Mouse (Mus musculus) hindbrain, embryonic 12.5 days (tissue): ENCODE results near the gene Krt7. TPM values are rescaled to one million over a fixed set of nuclear protein-coding genes. Genes with fewer than 3 reads are reported as not detected.

Experiments used
- ATAC-seq: fragments of 200-750 bp; cut with Nextera tagmentation; 2 replicates; pipeline ENCODE4 v1.8.0; 2017; ENCODE audit warnings: moderate TSS enrichment; ENCODE audit not compliant: low FRiP score
- H3K27ac ChIP-seq: fragments of 300-500 bp; sonication (generic); 2 replicates; pipeline ENCODE4 v1.5.1; 2016; ENCODE audit warnings: mild to moderate bottlenecking
- H3K27me3 ChIP-seq: fragments of 300-500 bp; sonication (generic); 2 replicates; pipeline ENCODE4 v1.6.1; 2016; ENCODE audit warnings: mild to moderate bottlenecking
- H3K36me3 ChIP-seq: fragments of 300-500 bp; sonication (generic); 2 replicates; pipeline ENCODE4 v1.6.1; 2016; ENCODE audit warnings: mild to moderate bottlenecking
- H3K4me1 ChIP-seq: fragments of 300-500 bp; sonication (generic); 2 replicates; pipeline ENCODE4 v1.6.1; 2016
- H3K4me2 ChIP-seq: fragments of 300-500 bp; sonication (generic); replicated peaks from 2 replicates; pipeline ENCODE4 v1.6.1; 2016; ENCODE audit warnings: mild to moderate bottlenecking
- H3K4me3 ChIP-seq: fragments of 300-500 bp; sonication (generic); 2 replicates; pipeline ENCODE4 v1.5.1; 2016; ENCODE audit warnings: mild to moderate bottlenecking
- H3K9ac ChIP-seq: fragments of 300-500 bp; sonication (generic); 2 replicates; pipeline ENCODE4 v1.6.1; 2016; ENCODE audit warnings: mild to moderate bottlenecking, moderate library complexity
- H3K9me3 ChIP-seq: fragments of 300-500 bp; sonication (generic); replicated peaks from 2 replicates; pipeline ENCODE4 v1.6.1; 2016; ENCODE audit warnings: mild to moderate bottlenecking
- WGBS: fragments of 180-500 bp; shearing (Covaris S2); methylation state at CpG from one replicate; pipeline ENCODE4 v1.1.7; 2016; 5-methylcytosine and 5-hydroxymethylcytosine counted together
- polyA plus RNA-seq: library from polyadenylated mRNA; unstranded; fragments of >200 nt; fragmentation: Nextera tagmentation; extraction: Ambion mirVana; gene quantifications from 2 replicates; pipeline ENCODE4 v1.2.1, GENCODE M21; 2016

The Krt7 gene
- 8.8 and 10.5 TPM in 2 replicates for polyA plus RNA-seq

DNA sequence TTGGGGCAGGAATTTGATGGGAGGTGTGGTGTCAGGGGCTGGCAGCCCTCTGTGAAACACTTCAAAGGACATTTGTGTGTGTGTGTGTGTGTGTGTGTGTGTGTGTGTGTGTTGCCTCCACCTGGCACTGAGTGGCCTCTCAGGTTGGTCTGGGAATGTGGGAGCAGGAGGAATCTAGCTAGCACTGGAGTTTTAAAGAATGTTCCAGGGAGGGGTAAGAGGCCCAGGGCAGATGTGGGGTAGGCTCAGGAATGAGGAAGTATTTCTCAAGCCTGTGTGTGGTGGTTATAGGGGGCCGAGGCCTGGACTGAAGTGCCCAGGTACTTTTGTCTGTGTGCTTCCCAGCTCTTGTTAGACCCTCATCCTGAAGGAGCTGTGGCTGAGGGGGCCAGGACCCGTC is at the start of gene Krt7:
Krt7 (plus strand) TSS at position 269 of the 400 bp plus-strand sequence.
- Histone ChIP-seq H3K4me2 (no peak within 1 kb of the TSS), H3K4me3 (no peak within 1 kb of the TSS), H3K27me3 (peaks cover 34% of the 10 kb centered on the region), H3K27ac (no peak within 1 kb of the TSS), H3K36me3 (no peaks in the 10 kb centered on the region), H3K9me3 (no peaks in the 10 kb centered on the region), H3K4me1 (peaks cover 6% of the 10 kb centered on the region; the same call in 1 of the 2 replicates), H3K9ac (no peak within 1 kb of the TSS)
- 49% methylated on average over 2 of the region's 2 CpGs for WGBS
- ATAC-seq: no peak

DNA sequence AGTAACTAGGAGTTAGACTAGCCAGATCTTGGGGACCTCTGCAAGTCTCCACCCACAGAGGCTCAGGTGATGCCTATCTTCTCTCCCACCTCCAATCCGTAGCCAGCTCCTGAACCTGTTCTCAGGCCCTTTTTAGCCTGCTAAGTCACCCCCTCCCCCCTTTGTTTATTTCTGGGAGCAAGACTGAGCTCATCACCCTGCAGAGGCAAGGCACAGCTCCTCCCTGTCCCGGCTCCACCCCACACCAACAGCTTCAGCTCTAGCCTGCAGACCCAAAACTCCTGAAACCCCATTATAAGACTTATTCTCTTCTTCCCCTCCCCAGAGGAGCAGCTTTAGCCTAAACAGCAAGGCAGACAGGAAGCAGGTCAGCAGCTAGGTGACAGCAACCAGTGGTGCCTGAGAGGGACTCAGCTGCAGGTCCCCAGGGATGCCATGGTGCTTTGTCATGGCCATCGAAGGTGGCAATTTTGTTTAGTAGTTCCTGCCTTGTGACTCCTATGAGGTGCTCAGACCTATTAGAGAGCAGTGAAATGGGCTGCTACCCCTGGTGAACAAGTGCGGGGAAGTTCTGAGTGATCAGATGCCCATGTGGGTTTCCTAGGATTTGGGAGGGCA is 48.3 kb upstream of the Krt7 start:
- Histone ChIP-seq H3K4me2 (no peak overlapping the region), H3K9ac (no peak overlapping the region), H3K4me3 (no peak overlapping the region), H3K27ac (no peak overlapping the region), H3K27me3 (no peaks in the 10 kb centered on the region), H3K9me3 (no peaks in the 10 kb centered on the region), H3K36me3 (no peaks in the 10 kb centered on the region), H3K4me1 (no peaks in the 10 kb centered on the region)
- no peak for ATAC-seq
- 69% methylated on average over 4 of the region's 4 CpGs for WGBS

DNA sequence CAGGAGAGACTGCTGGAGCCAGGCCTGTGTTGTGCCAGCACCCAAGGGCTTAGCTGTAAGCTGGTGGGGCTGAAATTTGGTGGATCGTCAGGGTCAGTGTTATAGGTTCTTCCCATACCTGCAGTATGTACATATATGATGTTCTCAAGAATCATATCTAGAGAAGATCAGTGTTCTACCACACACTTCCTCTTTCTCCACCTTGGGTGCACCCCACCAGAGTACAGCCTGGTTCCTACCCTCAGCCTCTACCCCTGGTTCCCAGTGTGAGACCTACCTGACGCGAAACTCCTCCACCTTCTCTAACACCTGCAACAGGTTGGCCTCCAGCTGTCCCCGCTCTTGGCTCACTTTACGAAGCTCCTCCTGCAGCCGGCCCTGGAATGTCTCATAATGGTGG is 46.9 kb upstream of the Krt7 start:
- Histone ChIP-seq H3K4me2 (no peak overlapping the region), H3K4me3 (no peak overlapping the region), H3K9ac (no peak overlapping the region), H3K36me3 (no peaks in the 10 kb centered on the region), H3K4me1 (no peaks in the 10 kb centered on the region), H3K27me3 (no peaks in the 10 kb centered on the region), H3K9me3 (no peaks in the 10 kb centered on the region), H3K27ac (no peak overlapping the region)
- 83% methylated on average over 6 of the region's 6 CpGs for WGBS
- ATAC-seq: no peak

DNA sequence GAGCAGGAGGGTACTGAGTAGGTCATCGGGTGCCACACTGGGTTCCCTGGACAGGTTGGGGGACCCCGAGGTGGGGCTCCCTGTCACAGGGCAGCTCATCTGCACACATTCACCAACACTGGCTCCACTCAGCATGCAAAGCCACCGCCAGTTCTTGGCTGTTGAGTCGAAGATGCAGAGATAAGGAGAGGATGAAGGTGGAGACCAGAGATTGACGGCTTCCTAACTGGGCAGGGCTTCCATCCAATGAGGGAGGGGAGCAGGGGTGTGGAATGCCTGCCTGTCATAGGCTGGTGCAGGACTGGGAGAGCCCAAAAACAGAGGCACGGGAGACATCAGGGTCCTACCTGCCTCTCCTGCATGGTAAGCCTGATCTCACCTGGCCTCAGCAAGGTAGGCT is 46.4 kb upstream of the Krt7 start:
- H3K36me3 ChIP-seq: no peaks in the 10 kb centered on the region
- no peak overlapping the region for H3K9ac ChIP-seq
- no peak overlapping the region for H3K4me2 ChIP-seq
- ATAC-seq: no peak
- H3K27ac ChIP-seq: no peak overlapping the region
- H3K27me3 ChIP-seq: no peaks in the 10 kb centered on the region
- no peaks in the 10 kb centered on the region for H3K4me1 ChIP-seq
- H3K4me3 ChIP-seq: no peak overlapping the region
- WGBS: 72% methylated on average over 6 of the region's 6 CpGs
- H3K9me3 ChIP-seq: no peaks in the 10 kb centered on the region

DNA sequence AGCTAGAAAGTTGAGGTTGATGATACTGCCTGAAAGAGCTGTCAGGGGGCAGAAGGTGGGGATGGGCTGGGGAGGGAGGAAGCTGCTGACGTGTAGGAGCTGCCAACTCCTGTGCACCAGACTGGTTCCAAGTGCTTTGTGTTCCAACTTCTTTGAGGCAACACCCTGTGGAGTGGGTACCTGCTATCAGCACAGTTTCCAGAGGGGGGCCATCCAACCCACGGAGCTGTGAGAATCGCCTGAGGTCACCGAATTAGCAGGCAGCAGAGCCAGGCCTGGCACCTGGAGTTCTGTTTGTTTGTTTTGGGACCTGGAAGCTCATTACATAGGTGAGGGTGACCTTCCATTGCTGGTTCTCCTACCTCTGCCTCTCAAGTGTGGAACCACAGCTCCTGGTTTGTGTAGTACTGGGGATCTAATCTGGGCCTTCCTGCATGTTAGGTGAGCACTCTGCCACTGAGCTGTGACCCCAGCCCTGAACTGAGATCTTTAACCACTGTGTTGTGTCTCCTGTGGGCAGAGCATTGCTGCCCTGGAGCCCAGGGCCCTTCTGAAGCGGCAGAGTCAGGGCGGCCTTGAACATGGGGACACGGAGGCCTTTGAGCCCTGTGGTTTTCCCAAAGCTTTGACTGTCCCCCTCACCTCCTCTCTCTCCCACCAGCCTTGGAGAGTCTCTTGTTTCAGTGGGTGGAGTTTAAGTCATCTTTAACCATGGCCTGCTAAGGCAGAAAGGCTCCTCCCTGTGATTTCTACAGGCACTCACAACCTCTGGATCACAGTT is 45.8 kb upstream of the Krt7 start:
- H3K4me3 ChIP-seq: no peak overlapping the region
- H3K27ac ChIP-seq: no peak overlapping the region
- H3K4me2 ChIP-seq: no peak overlapping the region
- H3K27me3 ChIP-seq: no peaks in the 10 kb centered on the region
- H3K9me3 ChIP-seq: no peaks in the 10 kb centered on the region
- no peak overlapping the region for H3K9ac ChIP-seq
- H3K36me3 ChIP-seq: no peaks in the 10 kb centered on the region
- 71% methylated on average over 7 of the region's 7 CpGs for WGBS
- ATAC-seq: no peak
- no peaks in the 10 kb centered on the region; the same call in 1 of the 2 replicates for H3K4me1 ChIP-seq

DNA sequence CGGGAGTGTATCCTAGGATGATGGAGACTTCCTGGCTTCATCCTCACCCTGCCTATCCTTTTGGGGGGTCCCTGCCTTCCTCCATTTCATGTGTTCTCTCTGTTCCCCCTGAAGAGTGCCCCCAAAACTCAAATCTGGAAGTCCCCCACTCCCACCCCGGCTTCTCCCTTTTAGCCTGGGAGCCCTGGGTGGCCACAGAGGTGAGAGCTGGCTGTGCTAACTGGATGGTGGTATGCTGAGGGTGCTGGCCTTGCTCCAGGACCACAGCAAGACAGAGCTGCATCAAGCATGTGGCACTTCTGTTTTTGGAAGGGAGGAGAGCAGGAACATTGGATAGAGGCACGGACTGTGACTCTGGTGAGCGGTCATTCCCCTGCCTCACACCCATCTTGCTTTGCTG is 45.1 kb upstream of the Krt7 start:
- H3K9ac ChIP-seq: no peak overlapping the region
- H3K4me2 ChIP-seq: no peak overlapping the region
- no peak overlapping the region for H3K27ac ChIP-seq
- 72% methylated on average over 4 of the region's 4 CpGs for WGBS
- H3K27me3 ChIP-seq: no peaks in the 10 kb centered on the region
- no peak overlapping the region for H3K4me3 ChIP-seq
- ATAC-seq: no peak
- H3K9me3 ChIP-seq: no peaks in the 10 kb centered on the region
- H3K4me1 ChIP-seq: no peaks in the 10 kb centered on the region; the same call in 1 of the 2 replicates
- H3K36me3 ChIP-seq: no peaks in the 10 kb centered on the region

DNA sequence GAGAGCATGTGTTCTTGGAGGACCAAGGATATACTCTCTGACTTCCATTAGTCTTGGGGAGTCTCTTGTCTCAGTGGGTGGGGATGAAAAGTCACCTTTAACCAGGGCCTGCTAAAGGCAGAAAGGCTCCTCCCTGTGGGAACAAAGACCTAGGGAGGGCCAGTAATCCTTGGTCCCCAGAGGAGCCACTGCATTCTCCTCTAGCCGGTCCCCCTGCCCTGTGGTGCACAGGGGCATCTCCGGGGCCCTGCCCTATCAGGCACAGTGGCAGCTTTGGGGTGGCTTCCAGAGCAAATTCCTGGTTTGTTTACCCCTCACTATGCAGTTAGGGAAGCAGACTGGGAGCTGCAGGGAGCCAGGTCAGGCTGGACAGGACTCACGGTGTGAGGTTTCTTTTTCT is 44.4 kb upstream of the Krt7 start:
- Histone ChIP-seq H3K9me3 (no peaks in the 10 kb centered on the region), H3K4me1 (no peaks in the 10 kb centered on the region; the same call in 1 of the 2 replicates), H3K27ac (no peak overlapping the region), H3K4me3 (no peak overlapping the region), H3K9ac (no peak overlapping the region), H3K36me3 (no peaks in the 10 kb centered on the region), H3K27me3 (no peaks in the 10 kb centered on the region), H3K4me2 (no peak overlapping the region)
- ATAC-seq: no peak
- WGBS: 31% methylated on average over 3 of the region's 3 CpGs

DNA sequence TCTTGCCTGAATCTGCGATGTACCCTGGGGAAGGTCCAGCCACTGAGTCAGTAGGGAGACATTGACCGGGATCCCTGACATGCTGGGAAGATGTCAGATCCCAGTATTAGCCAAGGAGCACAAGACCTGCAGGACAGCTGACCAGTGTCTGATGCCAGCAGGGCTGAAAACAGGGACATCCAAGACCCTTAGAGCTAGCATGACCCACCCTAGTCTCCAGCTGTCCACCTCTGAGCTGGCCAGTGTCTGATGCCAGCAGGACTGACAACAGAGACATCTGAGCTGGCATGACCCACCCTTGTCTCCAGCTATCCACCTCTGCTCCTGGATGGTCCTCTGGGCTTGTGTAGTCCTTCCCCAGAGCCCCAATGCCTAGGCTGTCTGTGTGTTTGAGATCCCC is 43.9 kb upstream of the Krt7 start:
- Histone ChIP-seq H3K36me3 (no peaks in the 10 kb centered on the region), H3K4me1 (no peaks in the 10 kb centered on the region; the same call in 1 of the 2 replicates), H3K27me3 (no peaks in the 10 kb centered on the region), H3K9ac (no peak overlapping the region), H3K9me3 (no peaks in the 10 kb centered on the region), H3K27ac (no peak overlapping the region), H3K4me3 (no peak overlapping the region), H3K4me2 (no peak overlapping the region)
- no peak for ATAC-seq
- 52% methylated on average over 2 of the region's 2 CpGs for WGBS

DNA sequence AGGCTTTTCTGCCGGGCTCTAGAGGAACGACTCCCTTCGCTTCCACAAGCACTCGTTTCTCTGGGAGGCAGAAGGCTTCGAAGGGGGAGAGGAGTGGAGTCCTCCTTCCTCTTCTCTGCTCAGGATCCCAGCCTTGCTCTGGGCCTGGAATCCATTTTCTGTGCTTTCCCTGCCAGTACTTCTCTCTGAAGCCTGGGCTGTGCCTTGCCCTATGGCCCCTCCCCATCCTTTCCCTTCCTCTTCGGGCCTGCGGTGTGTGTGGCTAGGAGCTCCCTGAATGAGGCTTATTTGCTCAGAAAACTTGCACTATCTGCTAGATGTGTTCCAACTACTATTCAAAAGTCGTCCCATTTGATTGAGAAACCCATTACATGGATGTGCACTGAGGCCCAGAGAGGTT is 43.3 kb upstream of the Krt7 start:
- 68% methylated on average over 8 of the region's 8 CpGs for WGBS
- Histone ChIP-seq H3K27me3 (no peaks in the 10 kb centered on the region), H3K9me3 (no peaks in the 10 kb centered on the region), H3K4me3 (no peak overlapping the region), H3K4me1 (no peaks in the 10 kb centered on the region; the same call in 1 of the 2 replicates), H3K9ac (no peak overlapping the region), H3K4me2 (no peak overlapping the region), H3K36me3 (no peaks in the 10 kb centered on the region), H3K27ac (no peak overlapping the region)
- ATAC-seq: no peak

DNA sequence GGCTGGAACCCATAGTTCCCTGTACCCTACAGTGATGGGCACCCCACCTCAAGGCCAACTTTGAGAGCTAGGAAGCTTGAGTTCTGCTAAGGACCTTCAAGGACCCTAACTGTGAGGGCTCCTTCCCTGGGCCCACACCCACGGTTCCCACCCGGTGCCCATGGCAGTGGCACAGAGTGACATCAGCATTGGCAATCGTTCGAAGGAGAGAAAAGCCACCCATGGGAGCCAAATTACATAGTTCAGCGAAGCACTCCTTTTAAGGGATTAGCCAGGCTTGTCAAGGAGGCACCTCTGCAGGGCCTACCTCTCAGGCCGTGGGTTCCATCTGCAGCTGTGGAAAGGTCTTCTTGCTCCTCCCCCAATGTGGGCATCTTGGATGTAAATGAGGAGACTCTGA is 42.8 kb upstream of the Krt7 start:
- Histone ChIP-seq H3K4me3 (no peak overlapping the region), H3K4me2 (no peak overlapping the region), H3K9me3 (no peaks in the 10 kb centered on the region), H3K27me3 (no peaks in the 10 kb centered on the region; the same call in 1 of the 2 replicates), H3K36me3 (no peaks in the 10 kb centered on the region), H3K4me1 (no peaks in the 10 kb centered on the region; the same call in 1 of the 2 replicates), H3K9ac (no peak overlapping the region), H3K27ac (no peak overlapping the region)
- WGBS: 87% methylated on average over 6 of the region's 6 CpGs
- no peak for ATAC-seq

DNA sequence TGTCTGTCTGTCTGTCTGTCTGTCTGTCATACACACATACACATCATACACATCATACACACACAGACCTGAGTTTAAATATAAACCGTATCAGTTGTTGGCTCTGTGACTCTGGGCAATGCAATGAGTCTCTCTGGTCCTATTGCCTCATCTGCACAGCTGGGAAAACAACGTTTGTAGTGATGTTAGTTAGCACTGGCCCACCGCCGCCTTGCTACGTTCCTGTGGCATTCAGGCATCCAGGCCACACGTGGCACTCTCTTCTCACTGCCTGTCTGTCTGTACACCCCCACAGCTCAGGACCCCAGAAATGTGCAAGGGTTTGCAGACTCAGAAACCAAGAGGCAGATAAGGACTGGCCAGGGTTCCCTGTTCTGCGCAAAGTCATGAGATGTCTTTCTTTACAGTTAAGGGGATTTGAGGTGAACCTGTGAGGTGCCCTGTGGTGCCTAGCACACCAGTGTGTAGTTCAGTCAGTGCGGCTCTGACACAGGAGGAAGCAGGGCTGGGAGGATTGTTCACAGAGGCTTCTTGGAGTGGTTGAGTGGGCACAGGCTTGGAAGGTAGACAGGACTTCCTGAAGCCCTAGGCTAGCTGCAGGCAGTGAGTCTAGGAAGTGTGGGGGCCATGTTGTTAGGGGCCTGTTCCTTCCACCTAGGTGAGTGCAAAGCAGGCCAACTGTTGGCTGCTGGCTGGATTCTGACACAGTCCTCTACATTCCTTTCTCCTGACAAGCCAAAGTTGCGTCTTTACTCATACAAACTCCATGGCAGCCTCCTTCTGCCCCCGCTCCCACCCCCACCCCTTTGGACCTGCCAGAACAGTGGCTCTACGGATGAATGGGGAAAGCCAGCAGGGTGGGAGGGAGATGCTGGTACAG is 42.1 kb upstream of the Krt7 start:
- Histone ChIP-seq H3K27ac (no peak overlapping the region), H3K27me3 (no peaks in the 10 kb centered on the region; the same call in 1 of the 2 replicates), H3K4me3 (no peak overlapping the region), H3K4me2 (no peak overlapping the region), H3K36me3 (no peaks in the 10 kb centered on the region), H3K4me1 (no peaks in the 10 kb centered on the region; the same call in 1 of the 2 replicates), H3K9me3 (no peaks in the 10 kb centered on the region), H3K9ac (no peak overlapping the region)
- ATAC-seq: no peak
- WGBS: 68% methylated on average over 11 of the region's 11 CpGs
